Mouse (Mus musculus) intestine, embryonic 16.5 days (tissue): ENCODE measurements at regions not wholly inside any gene's neighbourhood (a gene's known extent, or its start where the extent isn't known, plus 50 kb on each side); places are given as distances from the start of the nearest gene placed in this dataset.

Source experiments
- ATAC-seq: fragments of 200-750 bp; cut with Nextera tagmentation; 2 replicates; pipeline ENCODE4 v1.8.0; 2017; ENCODE audit warnings: moderate TSS enrichment, moderate library complexity
- H3K27ac ChIP-seq: fragments of 300-500 bp; sonication (generic); 2 replicates; pipeline ENCODE4 v1.5.1; 2014; ENCODE audit warnings: mild to moderate bottlenecking, low read length
- H3K27me3 ChIP-seq: fragments of 300-500 bp; sonication (generic); replicated peaks from 2 replicates; pipeline ENCODE4 v1.6.1; 2014; ENCODE audit warnings: low read length, control low read depth, mixed read lengths; ENCODE audit not compliant: control insufficient read depth, insufficient read depth
- H3K36me3 ChIP-seq: fragments of 300-500 bp; sonication (generic); 2 replicates; pipeline ENCODE4 v1.6.1; 2014; ENCODE audit warnings: low read length, control low read depth; ENCODE audit not compliant: control insufficient read depth, insufficient read depth
- H3K4me1 ChIP-seq: fragments of 300-500 bp; sonication (generic); 2 replicates; pipeline ENCODE4 v1.6.1; 2014; ENCODE audit warnings: low read length, control low read depth, mixed read lengths; ENCODE audit not compliant: control insufficient read depth, insufficient read depth
- H3K4me2 ChIP-seq: fragments of 300-500 bp; sonication (generic); 2 replicates; pipeline ENCODE4 v1.6.1; 2014; ENCODE audit warnings: low read depth, low read length, control low read depth
- H3K4me3 ChIP-seq: fragments of 300-500 bp; sonication (generic); 2 replicates; pipeline ENCODE4 v1.5.1; 2014; ENCODE audit warnings: mild to moderate bottlenecking, low read length
- H3K9ac ChIP-seq: fragments of 300-500 bp; sonication (generic); 2 replicates; pipeline ENCODE4 v1.6.1; 2014; ENCODE audit warnings: low read depth, low read length
- H3K9me3 ChIP-seq: fragments of 300-500 bp; sonication (generic); 2 replicates; pipeline ENCODE4 v1.6.1; 2016; ENCODE audit warnings: low read length, control low read depth; ENCODE audit not compliant: control insufficient read depth
- WGBS: fragments of 180-500 bp; shearing (Covaris S2); extraction: QIAGEN DNeasy Blood & Tissue Kit; methylation state at CpG from one replicate; pipeline ENCODE4 v1.1.7; 2014; 5-methylcytosine and 5-hydroxymethylcytosine counted together

- Histone ChIP-seq H3K36me3 (no peaks in the 10 kb centered on the region), H3K4me2 (no peak overlapping the region), H3K27ac (no peak overlapping the region), H3K9me3 (no peaks in the 10 kb centered on the region), H3K27me3 (no peaks in the 10 kb centered on the region), H3K9ac (no peak overlapping the region), H3K4me1 (no peaks in the 10 kb centered on the region), H3K4me3 (no peak overlapping the region)
- WGBS, result 34% methylated on average over 2 of the region's 2 CpGs
- no peak for ATAC-seq
These were observed 191.1 kb upstream of the Foxg1 start for GRCm38 (mm10) chr12:49191348-49191747.

DNA sequence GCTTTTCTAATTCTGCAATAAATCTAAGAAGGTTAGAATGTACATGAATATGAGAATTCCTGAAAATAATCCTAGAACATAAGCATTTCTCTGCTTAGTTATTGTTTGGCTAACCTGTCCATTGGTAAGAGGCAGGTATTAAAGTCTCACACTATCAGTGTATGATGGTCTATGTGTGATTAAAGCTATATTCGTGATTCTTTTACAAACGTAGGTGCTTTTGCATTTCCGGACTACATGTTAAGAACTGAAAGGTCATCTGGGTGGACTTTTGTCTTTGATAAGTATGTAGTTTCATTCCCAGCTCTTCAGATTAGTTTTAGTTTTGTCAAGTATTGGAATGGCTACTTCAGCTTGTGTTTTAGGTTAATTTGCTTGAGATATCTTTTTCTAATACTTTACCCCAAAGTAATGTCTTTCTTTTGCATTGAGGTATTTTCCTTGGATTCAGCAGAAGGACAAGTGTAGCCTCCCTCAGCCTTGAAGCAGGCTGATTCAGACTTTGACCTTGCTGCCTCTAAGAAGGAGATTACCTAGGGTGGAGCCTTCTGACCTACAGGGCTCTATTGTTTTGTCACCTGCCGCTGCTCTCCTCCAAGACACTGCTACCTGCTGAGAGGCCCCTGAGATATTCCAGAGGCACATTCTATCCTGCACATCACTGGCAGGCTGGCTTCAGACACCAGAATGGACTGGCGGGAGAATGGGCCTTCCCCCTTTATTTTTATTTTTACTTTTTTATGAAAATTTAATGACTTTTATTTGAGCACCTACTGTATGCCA, 148.7 kb upstream of the Foxg1 start:
- H3K27ac ChIP-seq, result no peak overlapping the region
- no peak overlapping the region for H3K4me2 ChIP-seq
- no peak overlapping the region for H3K4me3 ChIP-seq
- no peaks in the 10 kb centered on the region for H3K36me3 ChIP-seq
- WGBS, result 70% methylated on average over 5 of the region's 5 CpGs
- no peaks in the 10 kb centered on the region for H3K9me3 ChIP-seq
- H3K4me1 ChIP-seq, result no peaks in the 10 kb centered on the region
- no peak overlapping the region for H3K9ac ChIP-seq
- no peaks in the 10 kb centered on the region for H3K27me3 ChIP-seq
- peak; percentile 86 for ATAC-seq
